Mouse (Mus musculus): Measurements from ENCODE around the gene Zfand5.

The Zfand5 gene

DNA sequence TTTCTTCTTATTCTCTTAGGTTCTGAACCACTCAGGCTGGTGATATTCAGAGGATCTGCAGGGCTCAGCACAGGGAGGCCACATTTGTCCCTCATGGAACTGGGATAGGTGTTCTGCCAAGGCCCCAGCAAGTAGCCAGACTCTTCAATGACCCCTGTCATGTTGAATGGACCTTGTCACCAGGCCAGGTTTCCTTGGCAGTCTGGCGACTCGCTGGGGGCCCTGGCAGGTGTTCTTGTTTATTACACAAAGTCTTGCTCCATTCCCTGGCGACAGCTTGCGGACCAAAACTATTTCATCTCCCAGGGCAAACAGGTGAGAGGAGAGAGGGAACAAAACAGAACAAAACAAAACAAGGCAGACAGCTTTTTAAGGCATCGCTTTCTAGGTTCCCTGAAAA is 57.7 kb downstream of the Zfand5 start:
- no peak for DNase-seq (ENCODE audit: low spot score)

- no peak for DNase-seq (ENCODE audit: low spot score)
Measured at GRCm38 (mm10) chr19:21330305-21331115, 58.4 kb downstream of the Zfand5 start.

DNA sequence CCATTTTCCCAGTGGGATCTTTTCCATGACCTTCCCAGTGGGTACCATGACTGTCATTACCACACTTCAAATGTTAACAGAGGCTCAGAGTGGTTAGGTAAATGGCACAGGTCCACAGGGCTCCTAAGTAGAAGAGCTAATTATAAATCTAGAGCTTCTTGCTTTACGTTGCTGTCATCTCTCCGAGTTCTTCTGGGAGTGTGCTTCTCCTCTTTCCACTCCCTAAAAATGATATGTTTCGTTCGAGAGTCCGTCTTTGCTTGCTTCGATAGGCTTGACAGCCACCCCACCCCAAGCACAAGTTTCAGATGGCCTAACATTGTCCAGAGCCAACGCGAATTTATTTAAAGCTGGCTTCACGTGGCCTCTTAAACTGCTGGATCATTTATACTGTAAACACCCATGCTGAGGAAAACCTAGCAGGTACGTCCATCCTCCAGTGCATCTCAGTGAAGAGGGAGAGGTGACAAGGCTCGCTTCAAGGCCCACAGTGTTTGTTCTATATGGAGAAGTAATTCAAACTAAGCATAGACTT is 59.6 kb downstream of the Zfand5 start:
- no peak for DNase-seq (ENCODE audit: low spot score)

Data from embryo, embryonic 10 days (tissue).